Mouse (Mus musculus): ENCODE data around the gene Cep170b. TPM values are rescaled to one million over a fixed set of nuclear protein-coding genes. Genes with fewer than 3 reads are reported as not detected.

Cep170b gene
- total and polyA plus RNA-seq, 2 experiments from 2014 or later, result 46.4 to 140 TPM

GRCm38 (mm10) chr12:112713984-112714383, 6.3 kb upstream of the Cep170b start:
- WGBS, result 72% methylated on average over 3 of the region's 3 CpGs
- TF ChIP-seq CTCF (IDR thresholded peaks at IDR 0.05), result no peak
- no peak for ATAC-seq (ENCODE audit: low FRiP score)

GRCm38 (mm10) chr12:112717140-112717539, 3.1 kb upstream of the Cep170b start:
- 34% methylated on average over 7 of the region's 7 CpGs for WGBS
- Histone ChIP-seq H3K9ac (replicated peaks; ENCODE audit: low read length, poor library complexity, severe bottlenecking) (no peak overlapping the region), H3K27me3 (ENCODE audit: insufficient read depth, low read length) (no peaks in the 10 kb centered on the region), H3K4me3 (ENCODE audit: low read depth, low read length) (no peak overlapping the region), H3K4me2 (ENCODE audit: low read depth, low read length, poor library complexity, severe bottlenecking) (no peak overlapping the region), H3K9me3 (ENCODE audit: low read length) (no peaks in the 10 kb centered on the region), H3K27ac (ENCODE audit: low read depth, low read length) (no peak overlapping the region), H3K36me3 (ENCODE audit: insufficient read depth, low read length) (no peaks in the 10 kb centered on the region), H3K4me1 (ENCODE audit: insufficient read depth, low read length) (no peaks in the 10 kb centered on the region)
- DNase-seq (ENCODE audit: low spot score) (peak; percentile 61), ATAC-seq (ENCODE audit: low FRiP score) (no peak)
- peak; percentile 80 for TF ChIP-seq CTCF (IDR thresholded peaks at IDR 0.05)

More at GRCm38 (mm10) chr12:112713984-112714383, 6.3 kb upstream of the Cep170b start:
- H3K4me3 ChIP-seq (ENCODE audit: low read depth, low read length), result no peak overlapping the region
- no peaks in the 10 kb centered on the region for H3K27me3 ChIP-seq (ENCODE audit: insufficient read depth, low read length)
- peak; percentile 74 for DNase-seq (ENCODE audit: low spot score)
- no peak overlapping the region for H3K27ac ChIP-seq (ENCODE audit: low read depth, low read length)
- H3K4me2 ChIP-seq (ENCODE audit: low read depth, low read length, poor library complexity, severe bottlenecking), result no peak overlapping the region
- H3K9me3 ChIP-seq (ENCODE audit: low read length), result no peaks in the 10 kb centered on the region
- H3K36me3 ChIP-seq (ENCODE audit: insufficient read depth, low read length), result no peaks in the 10 kb centered on the region
- no peak overlapping the region for H3K9ac ChIP-seq (replicated peaks; ENCODE audit: low read length, poor library complexity, severe bottlenecking)
- H3K4me1 ChIP-seq (ENCODE audit: insufficient read depth, low read length), result no peaks in the 10 kb centered on the region

GRCm38 (mm10) chr12:112718995-112719394, 1.3 kb upstream of the Cep170b start:
- no peaks in the 10 kb centered on the region for H3K27me3 ChIP-seq (ENCODE audit: insufficient read depth, low read length)
- WGBS, result 77% methylated on average over 5 of the region's 5 CpGs

GRCm38 (mm10) chr12:112720890-112721423, 702 bp downstream of the Cep170b start:
- no peak for TF ChIP-seq CTCF (IDR thresholded peaks at IDR 0.05)
- Histone ChIP-seq H3K4me1 (ENCODE audit: insufficient read depth, low read length) (peaks cover 9% of the 10 kb centered on the region; the same call in 1 of the 2 replicates), H3K27me3 (ENCODE audit: insufficient read depth, low read length) (no peaks in the 10 kb centered on the region), H3K9ac (replicated peaks; ENCODE audit: low read length, poor library complexity, severe bottlenecking) (peak overlapping the region; percentile 96; the same call in 1 of the 2 replicates), H3K4me2 (ENCODE audit: low read depth, low read length, poor library complexity, severe bottlenecking) (peak overlapping the region; percentile 91), H3K27ac (ENCODE audit: low read depth, low read length) (peak overlapping the region; percentile 67; the same call in 1 of the 2 replicates), H3K9me3 (ENCODE audit: low read length) (no peaks in the 10 kb centered on the region), H3K4me3 (ENCODE audit: low read depth, low read length) (peak overlapping the region; percentile 86), H3K36me3 (ENCODE audit: insufficient read depth, low read length) (no peaks in the 10 kb centered on the region)
- WGBS, result 41% methylated on average over 12 of the region's 12 CpGs
- ATAC-seq (ENCODE audit: low FRiP score) (no peak), DNase-seq (ENCODE audit: low spot score) (no peak)

More at GRCm38 (mm10) chr12:112718995-112719394, 1.3 kb upstream of the Cep170b start:
- Histone ChIP-seq H3K36me3 (ENCODE audit: insufficient read depth, low read length) (no peaks in the 10 kb centered on the region), H3K27ac (ENCODE audit: low read depth, low read length) (no peak overlapping the region), H3K9me3 (ENCODE audit: low read length) (no peaks in the 10 kb centered on the region), H3K4me3 (ENCODE audit: low read depth, low read length) (no peak overlapping the region), H3K9ac (replicated peaks; ENCODE audit: low read length, poor library complexity, severe bottlenecking) (no peak overlapping the region), H3K4me2 (ENCODE audit: low read depth, low read length, poor library complexity, severe bottlenecking) (no peak overlapping the region), H3K4me1 (ENCODE audit: insufficient read depth, low read length) (peaks cover 6% of the 10 kb centered on the region; the same call in 1 of the 2 replicates)
- no peak for ATAC-seq (ENCODE audit: low FRiP score)
- no peak for TF ChIP-seq CTCF (IDR thresholded peaks at IDR 0.05)
- DNase-seq (ENCODE audit: low spot score), result no peak

- no peak for TF ChIP-seq CTCF (IDR thresholded peaks at IDR 0.05)
- Histone ChIP-seq H3K4me2 (ENCODE audit: low read depth, low read length, poor library complexity, severe bottlenecking) (peak overlapping the region; percentile 91), H3K27ac (ENCODE audit: low read depth, low read length) (peak overlapping the region; percentile 67), H3K36me3 (ENCODE audit: insufficient read depth, low read length) (no peaks in the 10 kb centered on the region), H3K4me1 (ENCODE audit: insufficient read depth, low read length) (peaks cover 9% of the 10 kb centered on the region; the same call in 1 of the 2 replicates), H3K27me3 (ENCODE audit: insufficient read depth, low read length) (no peaks in the 10 kb centered on the region), H3K9ac (replicated peaks; ENCODE audit: low read length, poor library complexity, severe bottlenecking) (peak overlapping the region; percentile 96), H3K4me3 (ENCODE audit: low read depth, low read length) (peak overlapping the region; percentile 86), H3K9me3 (ENCODE audit: low read length) (no peaks in the 10 kb centered on the region)
- peak; percentile 11 for ATAC-seq (ENCODE audit: low FRiP score)
- DNase-seq (ENCODE audit: low spot score), result peak; percentile 41
- WGBS, result 3% methylated on average over 51 of the region's 69 CpGs
Measured at GRCm38 (mm10) chr12:112721424-112722239, 1.4 kb downstream of the Cep170b start.

Measured in midbrain, postnatal 0 days (tissue).